Mouse (Mus musculus) granulocyte monocyte progenitor cell, adult 5-6 weeks (primary cell): ENCODE measurements around the gene Arpc1b. TPM values are rescaled to one million over a fixed set of nuclear protein-coding genes. Genes with fewer than 3 reads are reported as not detected.

Experiments
- ATAC-seq: replicated peaks from 2 replicates; pipeline ENCODE4 v1.8.0; 2016; ENCODE audit warnings: mild to moderate bottlenecking, moderate TSS enrichment, inconsistent platforms; ENCODE audit not compliant: poor library complexity, severe bottlenecking
- total RNA-seq, 2 experiments: library from RNA; stranded (forward) in 1 of 2; stranded (reverse) in 1 of 2; fragments of 200-712, 200-1000 nt in 1 of 2; fragments of >200 nt in 1 of 2; fragmentation: Nextera tagmentation in 1 of 2; gene quantifications; 2 replicates each; pipeline ENCODE4 v1.2.3; 2014 to 2017

Gene Arpc1b
- total RNA-seq, 2 experiments from 2014 or later = 242 to 404 TPM

- no peak for ATAC-seq
These were observed 35.3 kb downstream of the Arpc1b start for GRCm38 (mm10) chr5:145149294-145149693.

- no peak for ATAC-seq
These were observed 38.7 kb downstream of the Arpc1b start for GRCm38 (mm10) chr5:145152690-145153089.

- no peak for ATAC-seq
These were observed 47.3 kb downstream of the Arpc1b start for GRCm38 (mm10) chr5:145161361-145161760.

- ATAC-seq = no peak
These were observed 50.7 kb downstream of the Arpc1b start for GRCm38 (mm10) chr5:145164710-145165109.

GRCm38 (mm10) chr5:145165184-145165583, 51.2 kb downstream of the Arpc1b start:
- no peak for ATAC-seq

- peak; percentile 91 for ATAC-seq
These were observed 52.7 kb downstream of the Arpc1b start, which contains the start of the genes Ptcd1 and Cpsf4 for GRCm38 (mm10) chr5:145166536-145167305. TSS of gene Ptcd1 (minus strand) at chr5:145167108. TSS of gene Cpsf4 (plus strand) at chr5:145167213.

GRCm38 (mm10) chr5:145167306-145167661, 53.3 kb downstream of the Arpc1b start:
- no peak for ATAC-seq

- peak; percentile 45 for ATAC-seq
These were observed 64.5 kb downstream of the Arpc1b start for GRCm38 (mm10) chr5:145178461-145178980.

Other genes with a start within 250 kb of the Arpc1b start
- 2.0 and 5.9 TPM in 2 replicates for gene Smurf1, start 148.4 kb upstream of the Arpc1b start, total RNA-seq (2014; fragmentation: Nextera tagmentation)
- gene Smurf1, start 148.4 kb upstream of the Arpc1b start, total RNA-seq (2017) = 3.4 and 4.6 TPM in 2 replicates
- gene Gm4871, start 81.5 kb upstream of the Arpc1b start, total RNA-seq (2014; fragmentation: Nextera tagmentation) = not detected in 2 replicates
- gene Gm4871, start 81.5 kb upstream of the Arpc1b start, total RNA-seq (2017) = not detected in 2 replicates
- not detected in 2 replicates for gene 1700018F24Rik, start 71.2 kb upstream of the Arpc1b start, total RNA-seq (2014; fragmentation: Nextera tagmentation)
- not detected in 2 replicates for gene 1700018F24Rik, start 71.2 kb upstream of the Arpc1b start, total RNA-seq (2017)
- 76.8 and 81.1 TPM in 2 replicates for gene Arpc1a, start 30.4 kb upstream of the Arpc1b start, total RNA-seq (2014; fragmentation: Nextera tagmentation)
- gene Arpc1a, start 30.4 kb upstream of the Arpc1b start, total RNA-seq (2017) = 42.0 and 48.1 TPM in 2 replicates
- not detected in 2 replicates for gene Kpna7, start 30.2 kb upstream of the Arpc1b start, total RNA-seq (2014; fragmentation: Nextera tagmentation)
- gene Kpna7, start 30.2 kb upstream of the Arpc1b start, total RNA-seq (2017) = not detected in 2 replicates
- 59.3 and 90.3 TPM in 2 replicates for gene Pdap1, start 26.0 kb downstream of the Arpc1b start, total RNA-seq (2014; fragmentation: Nextera tagmentation)
- 92.6 and 159 TPM in 2 replicates for gene Pdap1, start 26.0 kb downstream of the Arpc1b start, total RNA-seq (2017)
- gene Bud31, start 26.1 kb downstream of the Arpc1b start, total RNA-seq (2014; fragmentation: Nextera tagmentation) = 108 and 163 TPM in 2 replicates
- 194 and 205 TPM in 2 replicates for gene Bud31, start 26.1 kb downstream of the Arpc1b start, total RNA-seq (2017)
- gene Ptcd1, start 52.9 kb downstream of the Arpc1b start, total RNA-seq (2014; fragmentation: Nextera tagmentation) = 9.3 and 10.5 TPM in 2 replicates
- gene Ptcd1, start 52.9 kb downstream of the Arpc1b start, total RNA-seq (2017) = 12.8 and 14.7 TPM in 2 replicates
- gene Cpsf4, start 53.0 kb downstream of the Arpc1b start, total RNA-seq (2014; fragmentation: Nextera tagmentation) = 42.2 and 45.3 TPM in 2 replicates
- 47.9 and 51.3 TPM in 2 replicates for gene Cpsf4, start 53.0 kb downstream of the Arpc1b start, total RNA-seq (2017)
- 372 and 531 TPM in 2 replicates for gene Atp5j2, start 77.8 kb downstream of the Arpc1b start, total RNA-seq (2014; fragmentation: Nextera tagmentation)
- 127 and 170 TPM in 2 replicates for gene Atp5j2, start 77.8 kb downstream of the Arpc1b start, total RNA-seq (2017)
- 1.6 and 6.2 TPM in 2 replicates for gene Zkscan14, start 87.7 kb downstream of the Arpc1b start, total RNA-seq (2014; fragmentation: Nextera tagmentation)
- 20.8 and 21.1 TPM in 2 replicates for gene Zkscan14, start 87.7 kb downstream of the Arpc1b start, total RNA-seq (2017)
- 6.8 and 8.5 TPM in 2 replicates for gene Zkscan5, start 90.3 kb downstream of the Arpc1b start, total RNA-seq (2014; fragmentation: Nextera tagmentation)
- 7.9 and 10.1 TPM in 2 replicates for gene Zkscan5, start 90.3 kb downstream of the Arpc1b start, total RNA-seq (2017)
- 28.2 and 34.0 TPM in 2 replicates for gene Zfp655, start 117.5 kb downstream of the Arpc1b start, total RNA-seq (2014; fragmentation: Nextera tagmentation)
- 33.5 and 37.3 TPM in 2 replicates for gene Zfp655, start 117.5 kb downstream of the Arpc1b start, total RNA-seq (2017)
- gene Zscan25, start 166.3 kb downstream of the Arpc1b start, total RNA-seq (2014; fragmentation: Nextera tagmentation) = 12.1 and 13.2 TPM in 2 replicates
- gene Zscan25, start 166.3 kb downstream of the Arpc1b start, total RNA-seq (2017) = 4.1 and 10.4 TPM in 2 replicates
- gene Cyp3a57, start 231.1 kb downstream of the Arpc1b start, total RNA-seq (2014; fragmentation: Nextera tagmentation) = not detected in 2 replicates
- gene Cyp3a57, start 231.1 kb downstream of the Arpc1b start, total RNA-seq (2017) = not detected in 2 replicates